ENCODE assay signal across 11 mouse cellular contexts in the genomic region with DNA sequence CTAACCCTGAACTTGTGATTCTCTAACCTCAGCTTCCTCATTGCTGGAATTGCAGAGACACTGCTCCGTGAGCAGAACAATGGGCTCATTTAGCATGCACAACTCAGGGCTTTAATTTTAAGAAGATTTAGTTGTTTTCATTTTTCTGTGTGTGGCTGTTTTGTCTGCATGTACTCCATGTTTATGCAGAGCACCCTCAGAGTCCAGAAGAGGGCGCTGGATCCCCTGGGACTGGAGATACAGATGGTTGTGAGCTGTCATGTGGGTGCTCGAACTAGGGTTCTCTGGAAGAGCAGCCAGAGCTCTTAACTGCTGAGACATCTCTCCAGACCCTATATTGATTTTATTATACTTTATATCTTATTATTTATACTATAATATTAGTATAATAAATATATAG. TPM values are rescaled to one million over a fixed set of nuclear protein-coding genes. Genes with fewer than 3 reads are reported as not detected.
DNase-seq lines count a peak whose midpoint lies in the region; ATAC-seq and TF ChIP-seq lines count a peak whose summit lies in the region.
"Had no signal": no experiment of that assay in that cellular context is flagged by ENCODE, and none has a peak within 500 bp of the region (broad histone marks: within the 10 kb centered on the region; RNA-seq: fewer than 3 reads in every experiment).

No protein-coding gene starts in this region.

- H3K4me2 ChIP-seq in heart, embryonic 13.5 days: peak overlapping the region; percentile 57
- no peak overlapping the region for H3K4me2 ChIP-seq in CH12.LX (ENCODE audit: insufficient read depth, low read depth, poor library complexity, severe bottlenecking)
- peak overlapping the region; percentile 49; the same call in 1 of the 2 replicates for H3K4me2 ChIP-seq in forebrain, embryonic 14.5 days (ENCODE audit: low read length)
- H3K4me2 ChIP-seq in midbrain, embryonic 14.5 days (ENCODE audit: low read length): peak overlapping the region; percentile 47
- H3K4me2 ChIP-seq: embryonic facial prominence, embryonic 15.5 days; limb, embryonic 12.5 days had no signal

- H3K4me3 ChIP-seq in heart, embryonic 13.5 days: no peak overlapping the region
- H3K4me3 ChIP-seq in heart, embryonic 10.5 days: no peak overlapping the region
- no peak overlapping the region for H3K4me3 ChIP-seq in CH12.LX (replicated peaks in 1 of 3; ENCODE audit: low read depth in 2 of 3, low read length in 2 of 3, poor library complexity in 1 of 3)
- no peak overlapping the region for H3K4me3 ChIP-seq in forebrain, embryonic 14.5 days (ENCODE audit: low read depth, low read length)
- no peak overlapping the region for H3K4me3 ChIP-seq in midbrain, embryonic 14.5 days (replicated peaks; ENCODE audit: low read depth, low read length)
- H3K4me3 ChIP-seq: embryonic facial prominence, embryonic 15.5 days; limb, embryonic 12.5 days had no signal

- 61% methylated on average over 3 of the region's 3 CpGs for WGBS in heart, embryonic 13.5 days
- WGBS in heart, embryonic 10.5 days: 45% methylated on average over 3 of the region's 3 CpGs
- 35% methylated on average over 3 of the region's 3 CpGs for WGBS in forebrain, embryonic 14.5 days
- WGBS in midbrain, embryonic 14.5 days: 42% methylated on average over 3 of the region's 3 CpGs

- no peak overlapping the region for H3K9ac ChIP-seq in heart, embryonic 13.5 days
- H3K9ac ChIP-seq in CH12.LX (ENCODE audit: insufficient read depth, low read depth): no peak overlapping the region
- H3K9ac ChIP-seq in forebrain, embryonic 14.5 days (ENCODE audit: low read length): no peak overlapping the region
- no peak overlapping the region for H3K9ac ChIP-seq in midbrain, embryonic 14.5 days (replicated peaks; ENCODE audit: low read length)
- H3K9ac ChIP-seq: embryonic facial prominence, embryonic 15.5 days; limb, embryonic 12.5 days had no signal

- TF ChIP-seq EP300 in CH12.LX (IDR thresholded peaks at IDR 0.05; ENCODE audit: low read length): no peak

- H3K79me2 ChIP-seq in CH12.LX (replicated peaks; ENCODE audit: control insufficient read depth, extremely low read depth, insufficient read depth, poor library complexity, severe bottlenecking): no peaks in the 10 kb centered on the region

- H3K36me3 ChIP-seq in heart, embryonic 13.5 days: no peaks in the 10 kb centered on the region
- no peaks in the 10 kb centered on the region for H3K36me3 ChIP-seq in heart, embryonic 10.5 days
- H3K36me3 ChIP-seq in CH12.LX (replicated peaks in 1 of 2; ENCODE audit: control insufficient read depth in 1 of 2, insufficient read depth in 1 of 2, low read length in 1 of 2): peaks cover 7 to 9% of the 10 kb centered on the region in 2 experiments
- H3K36me3 ChIP-seq in forebrain, embryonic 14.5 days (ENCODE audit: control insufficient read depth, insufficient read depth, low read length): no peaks in the 10 kb centered on the region
- no peaks in the 10 kb centered on the region for H3K36me3 ChIP-seq in midbrain, embryonic 14.5 days (ENCODE audit: control insufficient read depth, insufficient read depth, low read length)
- H3K36me3 ChIP-seq: embryonic facial prominence, embryonic 15.5 days; limb, embryonic 12.5 days had no signal

- dilution Hi-C loops in CH12.LX (cut with MboI; ENCODE audit: extremely low pct_ligation_motif_present, extremely low pct_unique_long_range_greater_than_20kb, low sequenced_read_pairs): no loop called here

- no peaks in the 10 kb centered on the region for H3K9me3 ChIP-seq in heart, embryonic 13.5 days
- H3K9me3 ChIP-seq in heart, embryonic 10.5 days: no peaks in the 10 kb centered on the region
- H3K9me3 ChIP-seq in CH12.LX (replicated peaks; ENCODE audit: low read length): peaks cover 6% of the 10 kb centered on the region
- H3K9me3 ChIP-seq in forebrain, embryonic 14.5 days (replicated peaks; ENCODE audit: control insufficient read depth, low read length): no peaks in the 10 kb centered on the region
- no peaks in the 10 kb centered on the region for H3K9me3 ChIP-seq in midbrain, embryonic 14.5 days (ENCODE audit: control insufficient read depth, low read length)
- H3K9me3 ChIP-seq: embryonic facial prominence, embryonic 15.5 days; limb, embryonic 12.5 days had no signal

- TF ChIP-seq POLR2A in CH12.LX (IDR thresholded peaks at IDR 0.05; ENCODE audit: low read depth, low read length): no peak

- DNase-seq in heart, embryonic 10.5 days (ENCODE audit: low spot score): no peak
- peak; percentile 37 for DNase-seq in CH12.LX (ENCODE audit: extremely low read depth)
- peak; percentile 36 for DNase-seq in forebrain, embryonic 14.5 days (ENCODE audit: low spot score)
- DNase-seq in midbrain, embryonic 14.5 days: peak; percentile 51
- no peak for DNase-seq in left cerebral cortex, adult 9 months (ENCODE audit: low spot score in 2 of 2)
- no peak for DNase-seq in urinary bladder, postnatal 25 days (ENCODE audit: low spot score)
- DNase-seq in left cerebral cortex, postnatal 4 days: no peak
- DNase-seq: cerebellum, adult 8-10 months had no signal

- in situ Hi-C loops in CH12.LX (cut with MboI; ENCODE audit: low pct_ligation_motif_present, low pct_unique_long_range_greater_than_20kb, low sequenced_read_pairs): no loop called here

- intact Hi-C loops in left cerebral cortex, postnatal 4 days (cut with DNase I): no loop called here

- peak; percentile 20 to 48; a peak in 2 of 4 replicates for TF ChIP-seq CTCF in CH12.LX (conservative IDR thresholded peaks at IDR 0.05 in 1 of 2, IDR thresholded peaks at IDR 0.05 in 1 of 2; ENCODE audit: low read depth in 2 of 2, low read length in 2 of 2)

- peaks cover 28% of the 10 kb centered on the region for H3K4me1 ChIP-seq in heart, embryonic 13.5 days
- H3K4me1 ChIP-seq in heart, embryonic 10.5 days: peaks cover 35% of the 10 kb centered on the region
- peaks cover 25 to 59% of the 10 kb centered on the region in 2 experiments for H3K4me1 ChIP-seq in CH12.LX (ENCODE audit: control insufficient read depth in 1 of 2, insufficient read depth in 2 of 2)
- peaks cover 18% of the 10 kb centered on the region for H3K4me1 ChIP-seq in forebrain, embryonic 14.5 days (ENCODE audit: control insufficient read depth, insufficient read depth, low read length)
- H3K4me1 ChIP-seq in midbrain, embryonic 14.5 days (ENCODE audit: control insufficient read depth, insufficient read depth, low read length): peaks cover 12% of the 10 kb centered on the region

- TF ChIP-seq RAD21 in CH12.LX (IDR thresholded peaks at IDR 0.05; ENCODE audit: low read depth, low read length): peak; percentile 25

- 0 out of 2 replicates have a peak, but pooled peaks cover 3% of the 10 kb centered on the region for H3K27me3 ChIP-seq in heart, embryonic 13.5 days (replicated peaks)
- H3K27me3 ChIP-seq in heart, embryonic 10.5 days (ENCODE audit: insufficient read depth, poor library complexity, severe bottlenecking): no peaks in the 10 kb centered on the region
- no peaks in the 10 kb centered on the region for H3K27me3 ChIP-seq in CH12.LX (replicated peaks)
- no peaks in the 10 kb centered on the region for H3K27me3 ChIP-seq in forebrain, embryonic 14.5 days (replicated peaks; ENCODE audit: control insufficient read depth, insufficient read depth, low read length)
- H3K27me3 ChIP-seq in midbrain, embryonic 14.5 days (ENCODE audit: control insufficient read depth, insufficient read depth, low read length): no peaks in the 10 kb centered on the region
- H3K27me3 ChIP-seq: embryonic facial prominence, embryonic 15.5 days; limb, embryonic 12.5 days had no signal

- ATAC-seq in heart, embryonic 13.5 days (ENCODE audit: extremely low read depth, insufficient number of reproducible peaks, low FRiP score, low TSS enrichment): no peak
- ATAC-seq in forebrain, embryonic 14.5 days: peak; percentile 30
- ATAC-seq in midbrain, embryonic 14.5 days (ENCODE audit: low FRiP score, low TSS enrichment): no peak

- peak overlapping the region; percentile 51 for H3K27ac ChIP-seq in heart, embryonic 13.5 days (replicated peaks)
- no peak overlapping the region for H3K27ac ChIP-seq in heart, embryonic 10.5 days
- H3K27ac ChIP-seq in CH12.LX (ENCODE audit: insufficient read depth, low read depth): no peak overlapping the region
- peak overlapping the region; percentile 87 for H3K27ac ChIP-seq in forebrain, embryonic 14.5 days (ENCODE audit: low read depth, low read length)
- H3K27ac ChIP-seq in midbrain, embryonic 14.5 days (replicated peaks; ENCODE audit: low read depth, low read length): peak overlapping the region; percentile 88
- H3K27ac ChIP-seq: embryonic facial prominence, embryonic 15.5 days; limb, embryonic 12.5 days had no signal

TF ChIP-seq in CH12.LX, 34 proteins besides CTCF, POLR2A, EP300 and RAD21:
- TF ChIP-seq E2F4 (IDR thresholded peaks at IDR 0.05; ENCODE audit: insufficient replicate concordance, low read depth, low read length) (no peak), MXI1 (IDR thresholded peaks at IDR 0.05; ENCODE audit: low read depth, low read length) (no peak), MEF2A (IDR thresholded peaks at IDR 0.05; ENCODE audit: borderline replicate concordance, low read depth, low read length) (no peak), SMC3 (IDR thresholded peaks at IDR 0.05; ENCODE audit: low read depth, low read length) (peak; percentile 11; the same call in 1 of the 2 replicates), GABPA (IDR thresholded peaks at IDR 0.05; ENCODE audit: insufficient replicate concordance, low read depth, low read length) (no peak)

RNA-seq across cellular contexts. Expression of a gene that starts 3.4 kb away (rescaled TPM):
- polyA plus RNA-seq in heart, embryonic 13.5 days (2015; fragmentation: Nextera tagmentation; extraction: Ambion mirVana): 0.09 and 0.23 TPM in 2 replicates
- 0.10 TPM in 1 of 2 replicates, not detected in the other for polyA plus RNA-seq in heart, embryonic 10.5 days (2016; fragmentation: Nextera tagmentation; extraction: Ambion mirVana)
- 2.6 and 4.6 TPM in 2 replicates for total RNA-seq in CH12.LX (2012; rRNA removed)
- total RNA-seq in CH12.LX (2014; rRNA removed): 8.3 and 9.0 TPM in 2 replicates
- 12.1 and 12.8 TPM in 2 replicates for polyA plus RNA-seq in CH12.LX (2012; ENCODE audit: insufficient read length, low read depth)
- polyA plus RNA-seq in forebrain, embryonic 14.5 days (2014; fragmentation: Nextera tagmentation; extraction: Ambion mirVana): 0.15 and 0.54 TPM in 2 replicates
- 0.36 and 0.51 TPM in 2 replicates for polyA plus RNA-seq in midbrain, embryonic 14.5 days (2014; fragmentation: Nextera tagmentation; extraction: Ambion mirVana)
- total RNA-seq in left cerebral cortex, postnatal 4 days (2021): 1 to 10 TPM; 1.7 to 2.0 TPM

RNA-seq across cellular contexts. Expression of a gene that starts 54.0 kb away (rescaled TPM):
- 0.78 and 1.8 TPM in 2 replicates for polyA plus RNA-seq in heart, embryonic 13.5 days (2015; fragmentation: Nextera tagmentation; extraction: Ambion mirVana)
- 2.7 and 16.3 TPM in 2 replicates for polyA plus RNA-seq in heart, embryonic 10.5 days (2016; fragmentation: Nextera tagmentation; extraction: Ambion mirVana)
- 0.08 TPM in 1 of 2 replicates, not detected in the other for total RNA-seq in CH12.LX (2012; rRNA removed)
- total RNA-seq in CH12.LX (2014; rRNA removed): 0.08 TPM in 1 of 2 replicates, not detected in the other
- polyA plus RNA-seq in CH12.LX (2012; ENCODE audit: insufficient read length, low read depth): 0.08 and 0.09 TPM in 2 replicates
- polyA plus RNA-seq in forebrain, embryonic 14.5 days (2014; fragmentation: Nextera tagmentation; extraction: Ambion mirVana): 9.9 and 11.1 TPM in 2 replicates
- polyA plus RNA-seq in midbrain, embryonic 14.5 days (2014; fragmentation: Nextera tagmentation; extraction: Ambion mirVana): 2.3 and 10.1 TPM in 2 replicates
- 10 to 100 TPM; 10.1 to 12.5 TPM for total RNA-seq in left cerebral cortex, postnatal 4 days (2021)

Comparison
In these comparisons a context has a peak if more than half of its experiments do, and no peak if none do; other contexts are left out.
1. H3K27ac ChIP-seq: peak in heart, embryonic 13.5 days (single experiment), forebrain, embryonic 14.5 days (single experiment) and midbrain, embryonic 14.5 days (single experiment); none in heart, embryonic 10.5 days (single experiment) and CH12.LX (single experiment).
2. DNase-seq: peak in CH12.LX (single experiment), forebrain, embryonic 14.5 days (single experiment) and midbrain, embryonic 14.5 days (single experiment); none in heart, embryonic 10.5 days (single experiment), left cerebral cortex, adult 9 months (0 of 2), urinary bladder, postnatal 25 days (single experiment) and left cerebral cortex, postnatal 4 days (single experiment).